Mouse (Mus musculus): ENCODE measurements around the gene Il2ra.
A peak's percentile ranks its signal among the peaks of the same experiment; 100 is the strongest.

DNA sequence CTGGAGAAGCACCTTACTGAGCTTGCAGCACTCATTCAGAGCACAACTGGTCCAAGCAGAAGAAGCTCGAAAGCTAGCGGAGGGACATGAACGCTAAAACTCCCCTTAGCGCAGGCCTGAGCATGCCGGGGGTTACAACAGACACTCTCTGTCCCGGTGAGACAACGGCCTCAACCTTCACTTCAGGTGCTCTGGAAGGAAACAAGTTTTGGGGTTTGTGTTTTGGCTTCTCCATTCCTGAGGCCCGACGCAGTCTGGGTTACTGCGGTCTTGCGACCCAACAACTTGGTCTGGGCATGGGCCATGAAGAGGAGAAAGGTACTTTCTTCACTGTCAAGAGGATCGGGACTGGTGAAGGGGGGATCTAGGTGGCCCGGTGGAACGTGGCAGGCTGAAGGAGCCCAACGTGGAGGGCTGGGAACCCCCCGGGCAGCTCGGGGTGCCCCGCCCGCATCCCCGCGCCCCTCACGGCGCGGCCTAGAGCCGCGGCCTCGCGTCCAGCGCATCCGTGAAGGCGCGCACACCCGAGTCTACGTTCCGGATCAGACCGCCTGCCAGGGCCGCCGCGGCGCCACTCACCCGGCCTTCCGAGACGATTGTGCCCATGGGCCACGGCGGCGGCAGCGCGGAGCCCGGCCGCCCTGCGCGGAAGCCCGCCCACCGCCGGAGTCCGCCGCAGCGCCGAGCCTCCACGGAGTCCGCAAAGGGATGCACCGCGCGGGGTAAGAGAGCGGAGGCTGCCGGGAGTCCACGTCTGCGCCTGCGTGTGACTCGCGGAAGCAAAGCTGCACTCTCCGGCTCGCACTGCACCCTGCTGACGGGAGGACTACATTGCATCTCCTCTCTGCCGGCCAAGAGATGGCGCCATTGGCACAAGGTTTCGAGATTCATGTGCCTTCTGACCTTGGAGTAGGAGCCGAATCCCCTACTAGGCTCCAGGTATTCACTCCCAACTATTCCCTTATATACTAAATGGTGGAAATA is 39.8 kb upstream of the Il2ra start:
- TF ChIP-seq CTCF (IDR thresholded peaks at IDR 0.05; ENCODE audit: extremely low read depth, insufficient read depth, low read length) (peak; percentile 100), POLR2A (IDR thresholded peaks at IDR 0.05; ENCODE audit: extremely low read depth, insufficient read depth, low read length) (peak; percentile 58; the same call in 1 of the 2 replicates)
